Comparison of ENCODE assay signal across 10 mouse cellular contexts in genomic region chr4:141573359-141573966, GRCm38 (mm10). TPM values are rescaled to one million over a fixed set of nuclear protein-coding genes. Genes with fewer than 3 reads are reported as not detected.
DNase-seq lines count a peak whose midpoint lies in the region; ATAC-seq lines count a peak whose summit lies in the region.
"Had no signal": no experiment of that assay in that cellular context is flagged by ENCODE, and none has a peak within 500 bp of the region (broad histone marks: within the 10 kb centered on the region; RNA-seq: fewer than 3 reads in every experiment).

No protein-coding gene starts in this region.

- no peak overlapping the region for H3K4me3 ChIP-seq in heart, embryonic 16.5 days (ENCODE audit: low read length)
- H3K4me3 ChIP-seq in hindbrain, embryonic 12.5 days, result no peak overlapping the region
- H3K4me3 ChIP-seq in forebrain, embryonic 11.5 days (ENCODE audit: low read depth, low read length), result no peak overlapping the region
- H3K4me3 ChIP-seq: left cerebral cortex, adult 2 months had no signal

- H3K27me3 ChIP-seq in heart, embryonic 16.5 days (ENCODE audit: control insufficient read depth, insufficient read depth, low read length), result no peaks in the 10 kb centered on the region
- H3K27me3 ChIP-seq in hindbrain, embryonic 12.5 days, result no peaks in the 10 kb centered on the region
- no peaks in the 10 kb centered on the region for H3K27me3 ChIP-seq in forebrain, embryonic 11.5 days (ENCODE audit: control insufficient read depth, insufficient read depth, low read length)

- 33% methylated on average over 6 of the region's 6 CpGs for WGBS in heart, embryonic 16.5 days
- 75% methylated on average over 6 of the region's 6 CpGs for WGBS in hindbrain, embryonic 12.5 days
- 78% methylated on average over 6 of the region's 6 CpGs for WGBS in forebrain, embryonic 11.5 days

- H3K4me1 ChIP-seq in heart, embryonic 16.5 days (ENCODE audit: control insufficient read depth, insufficient read depth, low read length), result peaks cover 18% of the 10 kb centered on the region
- H3K4me1 ChIP-seq in hindbrain, embryonic 12.5 days, result no peaks in the 10 kb centered on the region
- H3K4me1 ChIP-seq in forebrain, embryonic 11.5 days (replicated peaks; ENCODE audit: control insufficient read depth, insufficient read depth, low read length), result no peaks in the 10 kb centered on the region

- no peak for ATAC-seq in heart, embryonic 16.5 days (replicated peaks; ENCODE audit: extremely low read depth, insufficient read depth, low FRiP score)
- ATAC-seq in hindbrain, embryonic 12.5 days (ENCODE audit: low FRiP score), result no peak
- no peak for ATAC-seq in forebrain, embryonic 11.5 days (replicated peaks; ENCODE audit: low FRiP score)

- H3K4me2 ChIP-seq in heart, embryonic 16.5 days (ENCODE audit: low read depth, low read length), result no peak overlapping the region
- H3K4me2 ChIP-seq in hindbrain, embryonic 12.5 days (replicated peaks), result no peak overlapping the region
- H3K4me2 ChIP-seq in forebrain, embryonic 11.5 days (ENCODE audit: low read depth, low read length, severe bottlenecking), result no peak overlapping the region

- H3K9ac ChIP-seq in heart, embryonic 16.5 days (ENCODE audit: low read length), result 0 out of 2 replicates have a peak overlapping the region, but pooled peaks have one; percentile 9
- no peak overlapping the region for H3K9ac ChIP-seq in hindbrain, embryonic 12.5 days
- H3K9ac ChIP-seq in forebrain, embryonic 11.5 days (ENCODE audit: low read length), result no peak overlapping the region

- 0 out of 2 replicates have a peak, but pooled peaks cover 3% of the 10 kb centered on the region for H3K9me3 ChIP-seq in heart, embryonic 16.5 days (replicated peaks; ENCODE audit: control insufficient read depth, low read length)
- H3K9me3 ChIP-seq in hindbrain, embryonic 12.5 days (replicated peaks), result no peaks in the 10 kb centered on the region
- H3K9me3 ChIP-seq in forebrain, embryonic 11.5 days (ENCODE audit: control insufficient read depth, low read length), result no peaks in the 10 kb centered on the region

- H3K36me3 ChIP-seq in heart, embryonic 16.5 days (ENCODE audit: control insufficient read depth, insufficient read depth), result peaks cover 13% of the 10 kb centered on the region
- H3K36me3 ChIP-seq in hindbrain, embryonic 12.5 days, result peaks cover 9% of the 10 kb centered on the region; the same call in 1 of the 2 replicates
- H3K36me3 ChIP-seq in forebrain, embryonic 11.5 days (ENCODE audit: control insufficient read depth, insufficient read depth, low read length), result no peaks in the 10 kb centered on the region

- peak; percentile 78 for DNase-seq in urinary bladder, postnatal 14 days (ENCODE audit: low spot score)
- DNase-seq in urinary bladder, postnatal 10 days (ENCODE audit: low spot score), result no peak
- DNase-seq in lung, adult 18-20 months, result peak; percentile 82 to 88
- DNase-seq in forebrain, embryonic 11.5 days (ENCODE audit: low spot score), result no peak
- DNase-seq in frontal cortex, postnatal 36 days (ENCODE audit: low spot score in 2 of 2), result no peak
- no peak for DNase-seq in right cerebral cortex, adult 2 months (ENCODE audit: low spot score in 2 of 2)

- peak overlapping the region; percentile 55; the same call in 1 of the 2 replicates for H3K27ac ChIP-seq in heart, embryonic 16.5 days (ENCODE audit: low read length)
- H3K27ac ChIP-seq in hindbrain, embryonic 12.5 days, result no peak overlapping the region
- H3K27ac ChIP-seq in forebrain, embryonic 11.5 days (ENCODE audit: low read depth, low read length), result no peak overlapping the region
- H3K27ac ChIP-seq: left cerebral cortex, adult 2 months had no signal

RNA-seq across cellular contexts. Expression of gene Fblim1, which starts 32.4 kb away (rescaled TPM):
- 46.9 and 49.7 TPM in 2 replicates for polyA plus RNA-seq in heart, embryonic 16.5 days (2015; fragmentation: Nextera tagmentation; extraction: Ambion mirVana)
- polyA plus RNA-seq in hindbrain, embryonic 12.5 days (2016; fragmentation: Nextera tagmentation; extraction: Ambion mirVana), result 49.1 and 57.9 TPM in 2 replicates
- 21.4 and 24.8 TPM in 2 replicates for polyA plus RNA-seq in forebrain, embryonic 11.5 days (2014; fragmentation: Nextera tagmentation; extraction: Ambion mirVana)

RNA-seq across cellular contexts. Expression of gene Spen, which starts 35.1 kb away (rescaled TPM):
- polyA plus RNA-seq in heart, embryonic 16.5 days (2015; fragmentation: Nextera tagmentation; extraction: Ambion mirVana), result 5.2 and 7.1 TPM in 2 replicates
- 21.7 and 23.7 TPM in 2 replicates for polyA plus RNA-seq in hindbrain, embryonic 12.5 days (2016; fragmentation: Nextera tagmentation; extraction: Ambion mirVana)
- 17.1 and 19.2 TPM in 2 replicates for polyA plus RNA-seq in forebrain, embryonic 11.5 days (2014; fragmentation: Nextera tagmentation; extraction: Ambion mirVana)

RNA-seq across cellular contexts. Expression of gene Tmem82, which starts 45.0 kb away (rescaled TPM):
- 1.1 and 1.7 TPM in 2 replicates for polyA plus RNA-seq in heart, embryonic 16.5 days (2015; fragmentation: Nextera tagmentation; extraction: Ambion mirVana)
- polyA plus RNA-seq in hindbrain, embryonic 12.5 days (2016; fragmentation: Nextera tagmentation; extraction: Ambion mirVana), result 0.29 and 0.50 TPM in 2 replicates
- polyA plus RNA-seq in forebrain, embryonic 11.5 days (2014; fragmentation: Nextera tagmentation; extraction: Ambion mirVana), result 0.28 TPM in 1 of 2 replicates, not detected in the other

RNA-seq across cellular contexts. Expression of gene Slc25a34, which starts 50.2 kb away (rescaled TPM):
- polyA plus RNA-seq in heart, embryonic 16.5 days (2015; fragmentation: Nextera tagmentation; extraction: Ambion mirVana), result 1.3 TPM in 2 replicates
- polyA plus RNA-seq in hindbrain, embryonic 12.5 days (2016; fragmentation: Nextera tagmentation; extraction: Ambion mirVana), result not detected in 2 replicates
- 0.13 TPM in 1 of 2 replicates, not detected in the other for polyA plus RNA-seq in forebrain, embryonic 11.5 days (2014; fragmentation: Nextera tagmentation; extraction: Ambion mirVana)
- polyA plus RNA-seq: thymus, postnatal 0 days had no signal

Comparison
In these comparisons a context has a peak if more than half of its experiments do, and no peak if none do; other contexts are left out.
1. DNase-seq: peak in urinary bladder, postnatal 14 days (single experiment) and lung, adult 18-20 months (2 of 2); none in urinary bladder, postnatal 10 days (single experiment), forebrain, embryonic 11.5 days (single experiment), frontal cortex, postnatal 36 days (0 of 2) and right cerebral cortex, adult 2 months (0 of 2).